Mouse (Mus musculus): Measurements from ENCODE around the gene Foxn3. TPM values are rescaled to one million over a fixed set of nuclear protein-coding genes. Genes with fewer than 3 reads are reported as not detected.

The Foxn3 gene
- total RNA-seq, 1 experiment from 2014 or later, result 98.9 TPM

GRCm38 (mm10) chr12:99326157-99326556, 237.2 kb downstream of the Foxn3 start:
- no peak for DNase-seq

GRCm38 (mm10) chr12:99321633-99322431, 241.6 kb downstream of the Foxn3 start:
- no peak for DNase-seq

- no peak for DNase-seq
Measured at GRCm38 (mm10) chr12:99320966-99321496, 242.4 kb downstream of the Foxn3 start.

GRCm38 (mm10) chr12:99319896-99320295, 243.5 kb downstream of the Foxn3 start:
- no peak for DNase-seq

- DNase-seq, result no peak
Measured at GRCm38 (mm10) chr12:99319171-99319570, 244.2 kb downstream of the Foxn3 start.

GRCm38 (mm10) chr12:99315931-99316330, 247.5 kb downstream of the Foxn3 start:
- no peak for DNase-seq

- DNase-seq, result no peak
Measured at GRCm38 (mm10) chr12:99314817-99315216, 248.6 kb downstream of the Foxn3 start.

- no peak for DNase-seq
Measured at GRCm38 (mm10) chr12:99311303-99311702, 252.1 kb downstream of the Foxn3 start.

- DNase-seq, result no peak
Measured at GRCm38 (mm10) chr12:99309937-99310336, 253.4 kb downstream of the Foxn3 start.

GRCm38 (mm10) chr12:99308541-99309089, 254.8 kb downstream of the Foxn3 start:
- no peak for DNase-seq

- DNase-seq, result no peak
Measured at GRCm38 (mm10) chr12:99306536-99307204, 256.7 kb downstream of the Foxn3 start.

- DNase-seq, result no peak
Measured at GRCm38 (mm10) chr12:99305784-99306535, 257.4 kb downstream of the Foxn3 start.

GRCm38 (mm10) chr12:99305324-99305723, 258.1 kb downstream of the Foxn3 start:
- no peak for DNase-seq

- DNase-seq, result no peak
Measured at GRCm38 (mm10) chr12:99304056-99304455, 259.3 kb downstream of the Foxn3 start.

GRCm38 (mm10) chr12:99303581-99303980, 259.8 kb downstream of the Foxn3 start:
- no peak for DNase-seq

- no peak for DNase-seq
Measured at GRCm38 (mm10) chr12:99299900-99300299, 263.5 kb downstream of the Foxn3 start.

- no peak for DNase-seq
Measured at GRCm38 (mm10) chr12:99298851-99299600, 264.4 kb downstream of the Foxn3 start.

- no peak for DNase-seq
Measured at GRCm38 (mm10) chr12:99298242-99298641, 265.1 kb downstream of the Foxn3 start.

- no peak for DNase-seq
Measured at GRCm38 (mm10) chr12:99297792-99298191, 265.6 kb downstream of the Foxn3 start.

GRCm38 (mm10) chr12:99293532-99293931, 269.9 kb downstream of the Foxn3 start:
- no peak for DNase-seq

GRCm38 (mm10) chr12:99292152-99292551, 271.2 kb downstream of the Foxn3 start:
- DNase-seq, result no peak

- no peak for DNase-seq
Measured at GRCm38 (mm10) chr12:99287081-99287480, 276.3 kb downstream of the Foxn3 start.

All from adrenal gland, postnatal 25 days (tissue).